15 mouse cellular contexts compared by ENCODE assay signal in the genomic region with DNA sequence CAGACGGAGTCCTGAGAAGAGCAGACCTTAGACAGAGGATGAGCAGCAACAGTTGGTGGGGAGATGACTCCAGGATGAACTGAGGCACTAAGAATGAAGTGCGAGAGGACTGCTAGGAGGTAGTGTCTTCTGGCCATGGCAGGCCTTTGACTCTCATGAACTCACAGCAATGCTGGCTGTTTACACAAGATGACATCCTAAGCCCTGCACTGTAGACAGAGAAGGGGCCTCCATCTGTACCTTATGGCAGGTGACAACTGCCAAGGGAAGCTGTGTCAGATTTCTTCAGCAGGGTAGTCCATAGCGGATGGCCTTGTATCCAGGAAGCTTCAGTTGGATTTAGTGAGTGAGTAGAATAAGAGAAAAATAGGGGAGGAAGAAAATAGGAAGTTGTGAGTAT.
A peak's percentile ranks its signal among the peaks of the same experiment; 100 is the strongest.
DNase-seq lines count a peak whose midpoint lies in the region; TF ChIP-seq lines count a peak whose summit lies in the region.
"Had no signal": no experiment of that assay in that cellular context is flagged by ENCODE, and none has a peak within 500 bp of the region (broad histone marks: within the 10 kb centered on the region; RNA-seq: fewer than 3 reads in every experiment).

No protein-coding gene starts in this region.

- peak; percentile 26 for DNase-seq in cerebellum, adult 11-12 months
- DNase-seq in cerebellum, adult 8-10 months: no peak
- DNase-seq in cerebellum, adult 9-11 months: peak; percentile 36
- no peak for DNase-seq in cerebellum, postnatal 14 days
- no peak for DNase-seq in testis, postnatal 14 days (ENCODE audit: low spot score)
- DNase-seq in hindbrain, embryonic 10.5 days (ENCODE audit: low spot score): no peak
- DNase-seq: adrenal gland, adult 2 months; adrenal gland, postnatal 10 days; adrenal gland, postnatal 25 days; forebrain, postnatal 0 days had no signal

- no peaks in the 10 kb centered on the region for H3K36me3 ChIP-seq in testis, adult 2 months (ENCODE audit: control insufficient read depth, insufficient read depth, low read length)
- H3K36me3 ChIP-seq in hindbrain, embryonic 10.5 days: no peaks in the 10 kb centered on the region
- H3K36me3 ChIP-seq: embryonic facial prominence, embryonic 10.5 days; embryonic facial prominence, embryonic 12.5 days; forebrain, embryonic 15.5 days had no signal

- TF ChIP-seq CTCF in testis, adult 2 months (IDR thresholded peaks at IDR 0.05; ENCODE audit: control insufficient read depth, insufficient read depth, insufficient replicate concordance, low read depth, low read length): no peak

- no peak overlapping the region for H3K27ac ChIP-seq in testis, adult 2 months (ENCODE audit: control insufficient read depth, insufficient read depth, low read depth, low read length)
- no peak overlapping the region for H3K27ac ChIP-seq in hindbrain, embryonic 10.5 days
- H3K27ac ChIP-seq: embryonic facial prominence, embryonic 10.5 days; embryonic facial prominence, embryonic 12.5 days; forebrain, embryonic 13.5 days; forebrain, embryonic 15.5 days had no signal

- no peak for TF ChIP-seq POLR2A in testis, adult 2 months (IDR thresholded peaks at IDR 0.05; ENCODE audit: control insufficient read depth, low read depth, low read length)

- no peaks in the 10 kb centered on the region for H3K4me1 ChIP-seq in testis, adult 2 months (ENCODE audit: control insufficient read depth, insufficient read depth, low read length)
- H3K4me1 ChIP-seq in hindbrain, embryonic 10.5 days (replicated peaks): peaks cover 11% of the 10 kb centered on the region
- H3K4me1 ChIP-seq: embryonic facial prominence, embryonic 12.5 days; forebrain, embryonic 13.5 days; forebrain, embryonic 15.5 days had no signal

- no peaks in the 10 kb centered on the region for H3K9me3 ChIP-seq in hindbrain, embryonic 10.5 days
- H3K9me3 ChIP-seq: embryonic facial prominence, embryonic 10.5 days; embryonic facial prominence, embryonic 12.5 days; forebrain, embryonic 13.5 days; forebrain, embryonic 15.5 days had no signal

- H3K4me3 ChIP-seq in testis, adult 2 months (ENCODE audit: control insufficient read depth, low read depth, low read length): peak overlapping the region; percentile 45
- no peak overlapping the region for H3K4me3 ChIP-seq in hindbrain, embryonic 10.5 days
- H3K4me3 ChIP-seq: embryonic facial prominence, embryonic 10.5 days; embryonic facial prominence, embryonic 12.5 days; forebrain, embryonic 13.5 days; forebrain, embryonic 15.5 days had no signal

- WGBS in hindbrain, embryonic 10.5 days: 80% methylated on average over 3 of the region's 3 CpGs

- H3K27me3 ChIP-seq in testis, adult 2 months (ENCODE audit: control insufficient read depth, insufficient read depth, low read length): no peaks in the 10 kb centered on the region
- H3K27me3 ChIP-seq in hindbrain, embryonic 10.5 days (ENCODE audit: insufficient read depth, poor library complexity, severe bottlenecking): peaks cover 60% of the 10 kb centered on the region
- H3K27me3 ChIP-seq: embryonic facial prominence, embryonic 12.5 days; forebrain, embryonic 15.5 days had no signal

Comparison
In these comparisons a context has a peak if more than half of its experiments do, and no peak if none do; other contexts are left out.
1. DNase-seq: peak in cerebellum, adult 11-12 months (single experiment) and cerebellum, adult 9-11 months (single experiment); none in cerebellum, adult 8-10 months (single experiment), cerebellum, postnatal 14 days (0 of 2), testis, postnatal 14 days (single experiment) and hindbrain, embryonic 10.5 days (single experiment).